Mouse (Mus musculus) liver, postnatal 0 days (tissue): ENCODE measurements around the gene Gm17067. TPM values are rescaled to one million over a fixed set of nuclear protein-coding genes. Genes with fewer than 3 reads are reported as not detected.
"Not testable (repeated sequence)": the region's sequence is repeated elsewhere in the genome, so short reads cannot be mapped to it uniquely, and the experiment has no call there.

ENCODE experiments used
- ATAC-seq: fragments of 200-750 bp; cut with Nextera tagmentation; 2 replicates; pipeline ENCODE4 v1.8.0; 2017; ENCODE audit warnings: mild to moderate bottlenecking, moderate library complexity
- DNase-seq: peaks from one replicate; pipeline ENCODE4 v3.0.0-alpha.2; 2016
- H3K27ac ChIP-seq: fragments of 300-500 bp; sonication (generic); 2 replicates; pipeline ENCODE4 v1.5.1; 2014; ENCODE audit warnings: antibody characterized with exemption, moderate library complexity, mild to moderate bottlenecking, low read depth
- H3K27me3 ChIP-seq: fragments of 300-500 bp; sonication (generic); 2 replicates; pipeline ENCODE4 v1.6.1; 2014; ENCODE audit warnings: low read length, control low read depth, mixed read lengths; ENCODE audit not compliant: insufficient read depth
- H3K36me3 ChIP-seq: fragments of 300-500 bp; sonication (generic); replicated peaks from 2 replicates; pipeline ENCODE4 v1.6.1; 2014; ENCODE audit warnings: mild to moderate bottlenecking, control low read depth, low read length, moderate library complexity, mixed read lengths; ENCODE audit not compliant: insufficient read depth
- H3K4me1 ChIP-seq: fragments of 300-500 bp; sonication (generic); 2 replicates; pipeline ENCODE4 v1.6.1; 2014; ENCODE audit warnings: antibody characterized with exemption, mild to moderate bottlenecking, control low read depth; ENCODE audit not compliant: insufficient read depth
- H3K4me2 ChIP-seq: fragments of 300-500 bp; sonication (generic); 2 replicates; pipeline ENCODE4 v1.6.1; 2014; ENCODE audit warnings: low read depth, mild to moderate bottlenecking, low read length, moderate library complexity, mixed read lengths
- H3K4me3 ChIP-seq: fragments of 300-500 bp; sonication (generic); 2 replicates; pipeline ENCODE4 v1.5.1; 2014; ENCODE audit warnings: low read depth, low read length
- H3K9ac ChIP-seq: fragments of 300-500 bp; sonication (generic); replicated peaks from 2 replicates; pipeline ENCODE4 v1.6.1; 2014; ENCODE audit warnings: mild to moderate bottlenecking, moderate library complexity
- H3K9me3 ChIP-seq: fragments of 300-500 bp; sonication (generic); 2 replicates; pipeline ENCODE4 v1.6.1; 2016; ENCODE audit warnings: mild to moderate bottlenecking, control low read depth, low read length, mixed read lengths
- CTCF ChIP-seq: sonication (generic); IDR thresholded peaks from 2 replicates; pipeline ENCODE4 v1.5.1; 2016; ENCODE audit warnings: antibody characterized with exemption, low read depth
- WGBS: fragments of 180-500 bp; shearing (Covaris S2); extraction: QIAGEN DNeasy Blood & Tissue Kit; methylation state at CpG from one replicate; pipeline ENCODE4 v1.1.7; 2014; ENCODE audit not compliant: insufficient replicate concordance; 5-methylcytosine and 5-hydroxymethylcytosine counted together
- polyA plus RNA-seq: library from polyadenylated mRNA; unstranded; fragments of >200 nt; fragmentation: Nextera tagmentation; extraction: Ambion mirVana; gene quantifications from 2 replicates; pipeline ENCODE4 v1.2.1, GENCODE M21; 2015

The Gm17067 gene
- polyA plus RNA-seq, 1 experiment from 2014 or later: not detected

- peak; percentile 46 for TF ChIP-seq CTCF
- not testable (repeated sequence) for H3K4me3 ChIP-seq, H3K27me3 ChIP-seq, H3K9me3 ChIP-seq, H3K4me1 ChIP-seq, H3K36me3 ChIP-seq, H3K9ac ChIP-seq, H3K4me2 ChIP-seq, ATAC-seq, DNase-seq, H3K27ac ChIP-seq
- 71% methylated on average over 4 of the region's 5 CpGs for WGBS
Measured at GRCm38 (mm10) chr7:42660140-42660539, 66.7 kb downstream of the Gm17067 start.

Other genes starting within 250 kb of the Gm17067 start
- 2.0 TPM in 2 replicates for gene Zfp141, start 221.3 kb downstream of the Gm17067 start, polyA plus RNA-seq
- not detected in 2 replicates for gene Gm21028, start 148.4 kb downstream of the Gm17067 start, polyA plus RNA-seq
- gene Zfp977, start 134.5 kb downstream of the Gm17067 start, polyA plus RNA-seq: 0.14 and 0.21 TPM in 2 replicates
- gene Zfp976, start 84.4 kb downstream of the Gm17067 start, polyA plus RNA-seq: 0.41 and 0.50 TPM in 2 replicates
- 1.5 and 1.6 TPM in 2 replicates for gene Zfp975, start 34.3 kb downstream of the Gm17067 start, polyA plus RNA-seq
- not detected in 2 replicates for gene Vmn2r62, start 66.5 kb upstream of the Gm17067 start, polyA plus RNA-seq
- gene Gm2381, start 140.2 kb upstream of the Gm17067 start, polyA plus RNA-seq: not detected in 2 replicates
- gene Vmn2r63, start 206.8 kb upstream of the Gm17067 start, polyA plus RNA-seq: not detected in 2 replicates